Mouse (Mus musculus): Measurements from ENCODE around the gene Vav3.

DNA sequence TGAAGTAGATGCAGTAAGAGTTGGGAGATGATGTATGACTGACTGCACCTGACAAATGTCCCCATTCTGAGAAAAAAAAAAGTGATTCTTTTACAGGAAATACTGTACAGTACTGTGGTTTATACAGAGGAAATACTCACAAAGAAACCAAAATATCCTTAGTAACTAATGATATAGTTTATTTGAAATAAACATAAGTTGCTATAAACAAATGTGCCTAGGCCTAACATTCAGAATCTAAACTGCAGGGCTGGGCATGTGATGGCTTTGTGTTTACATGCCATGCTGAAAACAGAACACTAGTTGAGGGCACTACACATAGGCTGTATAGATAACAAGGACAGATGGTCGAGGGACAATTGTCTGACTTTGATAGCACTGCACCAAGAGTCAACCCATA, 114.2 kb downstream of the Vav3 start:
- TF ChIP-seq CTCF (IDR thresholded peaks at IDR 0.05; ENCODE audit: extremely low read depth, insufficient read depth, insufficient read length, insufficient replicate concordance) = no peak
- TF ChIP-seq POLR2A (IDR thresholded peaks at IDR 0.05; ENCODE audit: low read depth, low read length) = no peak
